Mouse (Mus musculus) effector memory CD4-positive, alpha-beta T cell, adult 5 months (primary cell): ENCODE measurements around the gene Amigo1. TPM values are rescaled to one million over a fixed set of nuclear protein-coding genes. Genes with fewer than 3 reads are reported as not detected.

Experiments used
- polyA plus RNA-seq: library from polyadenylated mRNA; unstranded; fragments of 100-300 nt; shearing (Covaris generic); gene quantifications from one replicate; pipeline ENCODE4 v1.2.1, GENCODE M21; 2017

Amigo1 gene
- polyA plus RNA-seq = 1.2 TPM

GRCm38 (mm10) chr3:108186098-108187047, at the start of gene Amigo1:
Gene Amigo1 (plus strand): TSS chr3:108186335.

GRCm38 (mm10) chr3:108145534-108146445, 40.3 kb upstream of the Amigo1 start, which contains the start of gene Gnai3:
Gene Gnai3 (minus strand): TSS chr3:108146146.

GRCm38 (mm10) chr3:108154656-108155055, 31.5 kb upstream of the Amigo1 start, which contains the start of gene Gpr61:
Gene Gpr61 (minus strand): TSS chr3:108154882.

GRCm38 (mm10) chr3:108200329-108201323, 14.5 kb downstream of the Amigo1 start, which contains the start of gene Cyb561d1:
Gene Cyb561d1 (minus strand): TSS chr3:108201212.

GRCm38 (mm10) chr3:108210771-108211139, 24.6 kb downstream of the Amigo1 start, which contains the start of gene Atxn7l2:
Gene Atxn7l2 (minus strand): TSS chr3:108210934.

GRCm38 (mm10) chr3:108226558-108227350, 40.6 kb downstream of the Amigo1 start, which contains the start of gene Sypl2:
Gene Sypl2 (minus strand): TSS chr3:108226648.

Other genes with a start within 250 kb of the Amigo1 start
- not detected for gene Gstm6, start 242.6 kb upstream of the Amigo1 start, polyA plus RNA-seq
- not detected for gene Gstm3, start 217.1 kb upstream of the Amigo1 start, polyA plus RNA-seq
- not detected for gene Gstm2, start 199.9 kb upstream of the Amigo1 start, polyA plus RNA-seq
- not detected for gene Gstm1, start 168.4 kb upstream of the Amigo1 start, polyA plus RNA-seq
- 3.4 TPM for gene Gstm4, start 141.4 kb upstream of the Amigo1 start, polyA plus RNA-seq
- 23.0 TPM for gene Ampd2, start 99.7 kb upstream of the Amigo1 start, polyA plus RNA-seq
- not detected for gene Gnat2, start 93.5 kb upstream of the Amigo1 start, polyA plus RNA-seq
- gene Gnai3, start 40.2 kb upstream of the Amigo1 start, polyA plus RNA-seq = 161 TPM
- gene Gpr61, start 31.5 kb upstream of the Amigo1 start, polyA plus RNA-seq = not detected
- 12.4 TPM for gene Cyb561d1, start 14.9 kb downstream of the Amigo1 start, polyA plus RNA-seq
- gene Atxn7l2, start 24.6 kb downstream of the Amigo1 start, polyA plus RNA-seq = 14.9 TPM
- gene Sypl2, start 40.3 kb downstream of the Amigo1 start, polyA plus RNA-seq = not detected
- gene Psma5, start 70.6 kb downstream of the Amigo1 start, polyA plus RNA-seq = 56.4 TPM
- not detected for gene Sort1, start 97.7 kb downstream of the Amigo1 start, polyA plus RNA-seq
- not detected for gene Mybphl, start 178.6 kb downstream of the Amigo1 start, polyA plus RNA-seq
- gene Psrc1, start 197.5 kb downstream of the Amigo1 start, polyA plus RNA-seq = 0.34 TPM
- gene Celsr2, start 229.2 kb downstream of the Amigo1 start, polyA plus RNA-seq = 0.51 TPM